Mouse (Mus musculus): ENCODE results near the gene Slc35d3. TPM values are rescaled to one million over a fixed set of nuclear protein-coding genes. Genes with fewer than 3 reads are reported as not detected.
A peak's percentile ranks its signal among the peaks of the same experiment; 100 is the strongest.

Gene Slc35d3
- total RNA-seq (2017) = 0.87 TPM in 1 of 3 replicates, not detected in the others

DNA sequence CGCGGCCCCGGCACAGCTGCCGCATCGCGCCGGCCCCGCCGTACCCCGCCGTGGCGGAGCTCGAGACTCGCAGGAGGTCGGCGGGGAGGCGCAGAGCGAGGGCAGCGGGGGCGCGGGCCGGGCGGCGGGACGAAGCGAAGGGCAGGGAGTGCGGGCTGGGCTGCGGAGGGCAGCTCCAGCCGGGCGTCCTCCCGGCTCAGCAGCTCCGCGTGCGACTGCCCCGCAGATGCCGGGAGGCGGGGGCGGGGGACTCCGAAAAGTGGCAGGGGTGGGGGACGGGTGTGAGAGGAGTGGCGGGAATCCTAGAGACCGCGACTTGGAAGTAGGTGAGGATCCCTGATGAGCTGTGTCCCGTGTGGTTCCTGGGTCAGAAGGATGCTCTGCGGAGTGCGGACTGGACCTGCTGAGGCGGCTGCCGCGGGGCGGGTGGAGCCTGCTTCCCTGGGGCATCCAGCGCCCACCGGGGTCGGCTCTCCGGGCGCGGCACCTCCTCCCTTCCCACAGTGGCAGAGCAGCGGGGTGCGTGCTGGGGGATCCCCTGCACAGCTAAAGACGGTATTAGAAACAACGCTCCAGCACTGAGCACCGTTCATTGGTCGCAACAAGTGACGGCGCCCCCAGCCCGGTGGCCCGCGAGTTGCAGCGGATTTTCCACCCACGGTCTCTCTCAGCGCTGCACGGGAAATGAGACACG, at the start of gene Slc35d3:
Gene Slc35d3, minus strand, starts transcription at position 462 of the 694 bp plus-strand sequence.
- ATAC-seq (replicated peaks; ENCODE audit: insufficient number of reproducible peaks, low FRiP score, low TSS enrichment, poor library complexity, severe bottlenecking) = no peak

DNA sequence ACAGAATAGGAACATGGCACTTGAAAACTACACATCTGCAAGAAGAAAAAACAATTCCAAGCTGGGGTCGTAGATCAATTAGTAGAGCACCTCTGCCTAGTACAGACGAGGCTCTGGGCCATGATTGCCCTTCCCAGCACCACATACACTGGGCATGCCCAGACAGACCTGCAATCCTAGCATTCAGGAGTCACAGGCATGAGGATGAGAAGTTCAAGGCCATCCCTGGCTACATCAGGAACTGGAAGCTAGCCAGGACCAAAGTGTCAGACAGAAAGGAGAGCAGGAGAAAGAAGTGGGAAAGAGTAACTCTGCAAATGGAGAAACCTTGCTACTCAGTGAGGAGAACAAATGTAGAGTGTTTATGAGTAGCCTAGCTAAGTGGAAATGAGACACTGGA, 48.9 kb upstream of the Slc35d3 start:
- no peak for ATAC-seq (replicated peaks; ENCODE audit: insufficient number of reproducible peaks, low FRiP score, low TSS enrichment, poor library complexity, severe bottlenecking)

DNA sequence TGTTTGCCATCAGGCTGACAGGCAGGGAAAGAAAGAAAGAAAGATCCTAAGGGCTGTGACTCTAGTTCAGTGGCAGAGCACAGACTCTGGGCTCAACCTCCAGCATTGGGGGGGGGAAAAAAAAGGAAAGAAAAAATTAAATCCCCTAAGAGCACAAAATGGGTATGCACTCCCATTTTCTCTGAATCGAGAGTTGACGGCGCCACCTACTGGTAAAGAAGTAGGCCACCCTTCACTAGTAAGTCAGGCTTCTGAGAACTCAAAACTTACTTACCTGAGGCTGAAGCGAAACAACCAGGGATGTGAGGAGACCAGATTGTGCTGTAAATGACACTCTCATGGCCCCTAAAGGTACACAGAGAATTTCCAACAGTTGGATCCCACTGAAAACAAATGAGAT, 42.7 kb upstream of the Slc35d3 start:
- ATAC-seq (replicated peaks; ENCODE audit: insufficient number of reproducible peaks, low FRiP score, low TSS enrichment, poor library complexity, severe bottlenecking) = 0 out of 2 replicates have a peak, but pooled peaks have one; percentile 27

DNA sequence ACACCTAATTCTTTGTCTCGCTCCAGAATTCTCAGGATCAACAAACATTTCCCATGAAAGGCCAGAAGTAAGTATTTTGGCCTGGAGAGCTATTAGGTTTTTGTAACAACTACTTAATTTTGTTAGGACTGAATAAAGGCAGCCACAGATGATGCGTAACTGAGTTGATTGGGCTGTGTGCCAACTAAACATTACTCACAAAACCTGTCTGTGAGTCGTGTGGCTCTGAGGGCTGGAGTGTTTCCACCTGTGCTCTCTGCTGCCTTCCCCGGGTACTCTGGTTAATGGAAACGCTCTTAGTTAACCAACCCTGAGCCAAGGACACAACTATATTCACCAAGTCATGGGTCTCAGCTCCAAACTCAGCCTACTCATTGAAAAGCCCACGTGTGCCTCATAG, 41.9 kb upstream of the Slc35d3 start:
- no peak for ATAC-seq (replicated peaks; ENCODE audit: insufficient number of reproducible peaks, low FRiP score, low TSS enrichment, poor library complexity, severe bottlenecking)

DNA sequence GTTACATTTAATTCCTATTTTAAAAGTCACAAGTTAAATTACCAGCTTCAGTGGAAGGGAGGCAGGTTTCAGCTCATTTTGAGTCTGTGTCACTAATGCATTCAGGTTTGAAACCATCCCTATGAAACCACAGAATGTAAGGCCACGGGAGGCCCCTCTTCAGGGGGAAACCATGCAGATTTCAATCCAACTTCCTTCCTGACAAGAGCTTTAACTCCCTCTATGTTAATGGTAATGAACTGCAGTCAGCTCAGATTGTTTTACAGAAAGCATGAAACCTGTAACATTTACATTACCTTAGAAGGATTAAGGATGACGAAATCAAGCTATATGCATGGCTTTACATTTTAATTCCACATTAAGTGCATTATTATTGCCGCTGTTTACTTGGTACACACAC, 40.4 kb upstream of the Slc35d3 start:
- no peak for ATAC-seq (replicated peaks; ENCODE audit: insufficient number of reproducible peaks, low FRiP score, low TSS enrichment, poor library complexity, severe bottlenecking)

DNA sequence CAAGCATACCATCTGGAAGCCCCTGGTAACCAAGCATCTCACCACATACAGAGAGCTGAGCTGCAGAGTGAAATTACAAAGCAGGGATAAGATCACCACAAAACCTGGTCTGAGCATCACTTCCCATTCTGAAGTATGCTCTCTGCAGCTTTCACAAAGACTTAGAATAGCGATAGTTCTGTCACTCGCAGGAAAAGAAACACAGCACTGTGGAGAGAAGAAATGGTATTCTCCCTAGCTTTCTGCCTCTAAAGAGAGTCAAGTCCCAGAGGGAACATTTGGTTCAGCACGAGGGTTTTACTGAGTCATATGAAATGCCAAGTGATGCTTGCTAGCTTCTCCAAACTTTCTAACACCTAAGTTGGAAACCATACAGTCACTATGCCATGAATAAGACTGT, 38.6 kb upstream of the Slc35d3 start:
- ATAC-seq (replicated peaks; ENCODE audit: insufficient number of reproducible peaks, low FRiP score, low TSS enrichment, poor library complexity, severe bottlenecking) = no peak

DNA sequence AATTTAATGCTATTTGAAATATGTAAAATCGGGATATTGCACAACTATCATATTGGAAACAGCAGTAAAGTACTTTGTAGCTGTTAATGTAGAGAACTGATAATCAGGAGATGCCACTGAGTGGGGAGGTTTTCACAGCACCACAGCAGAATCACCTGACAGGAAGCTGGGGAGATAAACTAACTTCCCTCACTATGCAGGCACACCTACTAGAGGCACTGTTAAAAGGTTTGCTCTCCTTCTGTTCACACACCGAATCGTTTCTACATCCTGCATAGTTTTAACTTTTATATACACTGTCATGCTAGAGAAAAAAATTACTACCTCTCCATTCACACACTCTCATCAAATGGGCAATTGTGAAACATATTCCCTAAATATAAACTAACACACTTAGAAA, 35.0 kb upstream of the Slc35d3 start:
- no peak for ATAC-seq (replicated peaks; ENCODE audit: insufficient number of reproducible peaks, low FRiP score, low TSS enrichment, poor library complexity, severe bottlenecking)

DNA sequence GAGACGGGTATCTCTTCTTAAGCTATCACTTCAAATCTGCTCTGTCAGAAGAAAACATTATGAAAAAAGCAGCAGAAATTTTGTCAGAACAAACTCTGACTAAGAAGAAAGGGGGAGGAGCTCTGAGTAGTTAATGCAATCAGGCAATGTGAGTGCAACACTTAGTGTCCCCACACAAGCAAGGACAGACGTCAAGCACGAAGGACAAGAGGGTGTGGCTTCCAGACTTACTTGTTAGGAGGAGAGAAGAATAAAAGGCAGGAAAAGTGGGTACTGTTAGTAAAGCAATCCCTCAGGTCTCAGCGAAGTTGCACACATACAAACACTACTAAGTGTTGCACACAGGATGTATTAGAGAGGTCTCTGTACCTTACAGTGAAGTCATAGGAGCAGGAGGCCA, 33.1 kb upstream of the Slc35d3 start:
- no peak for ATAC-seq (replicated peaks; ENCODE audit: insufficient number of reproducible peaks, low FRiP score, low TSS enrichment, poor library complexity, severe bottlenecking)

DNA sequence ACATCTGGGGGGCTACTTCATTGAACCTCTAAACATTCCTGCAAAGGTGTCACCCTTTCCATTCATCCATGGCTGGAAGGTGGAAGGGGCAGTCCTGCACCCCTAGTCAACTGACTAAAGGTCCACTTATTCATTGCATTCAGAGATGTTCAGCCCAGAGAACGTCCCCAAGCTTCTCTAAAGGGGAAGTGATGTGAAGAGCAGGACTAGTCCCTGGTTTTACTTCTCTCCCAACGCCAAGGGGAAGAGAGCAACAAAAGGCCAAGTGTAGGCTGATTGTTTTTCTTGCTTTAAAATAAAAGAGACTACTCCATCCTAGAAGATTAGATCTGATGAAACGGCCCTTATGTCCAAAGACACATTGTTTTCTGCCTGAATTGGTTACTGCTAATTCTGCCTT, 29.2 kb upstream of the Slc35d3 start:
- ATAC-seq (replicated peaks; ENCODE audit: insufficient number of reproducible peaks, low FRiP score, low TSS enrichment, poor library complexity, severe bottlenecking) = no peak

DNA sequence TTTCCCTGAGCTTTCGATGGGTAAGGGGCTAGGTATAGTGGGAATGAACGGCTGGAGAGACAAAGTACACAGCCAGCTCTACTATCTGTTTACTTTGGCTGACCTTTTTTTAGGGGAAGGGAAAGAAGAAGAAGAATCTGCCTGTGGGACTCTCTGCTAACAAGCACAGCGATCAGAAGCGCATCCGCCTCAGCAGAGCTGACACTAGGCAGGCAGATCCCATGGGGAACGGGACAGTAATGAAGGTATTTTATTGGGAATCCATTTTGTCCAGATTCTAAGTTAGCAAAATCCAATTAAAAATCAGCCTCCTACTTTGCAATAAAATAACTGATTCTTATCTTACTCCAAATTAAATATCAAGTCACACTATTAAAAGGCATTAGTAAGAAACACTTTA, 27.9 kb upstream of the Slc35d3 start:
- no peak for ATAC-seq (replicated peaks; ENCODE audit: insufficient number of reproducible peaks, low FRiP score, low TSS enrichment, poor library complexity, severe bottlenecking)

DNA sequence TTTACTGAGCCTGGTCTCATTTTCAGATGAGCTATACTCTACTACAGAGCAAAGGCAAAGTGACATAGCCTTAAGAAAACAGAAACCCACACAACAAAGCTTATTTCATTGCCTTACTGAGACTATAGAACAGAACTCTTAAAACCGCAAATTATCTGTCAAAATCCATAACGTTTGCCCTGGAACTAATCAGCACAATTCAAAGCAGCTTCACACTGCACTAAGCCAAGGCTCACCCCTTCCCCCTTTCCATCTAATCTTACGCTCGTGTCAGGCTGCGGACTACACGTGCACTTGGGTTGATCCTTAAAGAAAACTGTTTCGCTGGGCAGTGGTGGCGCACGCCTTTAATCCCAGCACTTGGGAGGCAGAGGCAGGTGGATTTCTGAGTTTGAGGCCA, 26.4 kb upstream of the Slc35d3 start:
- ATAC-seq (replicated peaks; ENCODE audit: insufficient number of reproducible peaks, low FRiP score, low TSS enrichment, poor library complexity, severe bottlenecking) = no peak

DNA sequence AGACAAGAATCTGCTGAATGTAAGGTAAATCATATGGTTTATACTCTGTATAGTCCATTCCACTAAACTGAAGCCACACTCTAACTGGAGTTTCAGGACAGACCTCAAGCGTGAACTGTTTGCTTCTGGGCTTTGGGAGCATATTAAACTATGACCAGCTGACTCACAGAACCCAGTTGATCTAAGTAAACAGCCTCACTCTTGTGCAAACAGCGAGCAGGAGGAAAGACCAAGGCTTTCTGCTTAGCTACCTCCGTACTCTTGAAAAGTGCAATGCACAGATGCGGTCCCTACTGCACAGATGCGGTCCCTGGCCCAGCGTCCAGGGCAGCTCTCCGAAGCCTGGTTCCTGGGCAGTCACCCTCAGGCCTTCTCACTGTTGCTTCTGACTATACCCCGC, 26.0 kb upstream of the Slc35d3 start:
- no peak for ATAC-seq (replicated peaks; ENCODE audit: insufficient number of reproducible peaks, low FRiP score, low TSS enrichment, poor library complexity, severe bottlenecking)

DNA sequence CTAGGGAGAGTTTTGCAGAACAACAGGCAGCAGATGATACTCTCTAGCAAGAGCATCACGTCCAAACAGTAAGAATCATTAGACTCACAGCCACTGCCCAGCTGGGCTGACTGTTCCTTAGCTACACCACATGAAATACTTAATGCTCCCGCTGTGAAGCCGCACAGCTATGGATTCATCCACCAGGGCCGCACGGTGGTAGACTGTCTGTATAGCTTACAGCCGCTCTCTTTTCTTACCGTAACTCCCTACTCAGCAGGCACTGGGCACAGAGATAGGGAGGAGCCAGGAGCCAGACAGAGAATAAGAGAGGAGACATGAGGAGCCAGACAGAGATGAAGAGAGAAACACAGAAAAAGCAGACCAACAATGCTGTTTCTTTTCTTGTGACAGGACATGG, 25.4 kb upstream of the Slc35d3 start:
- ATAC-seq (replicated peaks; ENCODE audit: insufficient number of reproducible peaks, low FRiP score, low TSS enrichment, poor library complexity, severe bottlenecking) = no peak

DNA sequence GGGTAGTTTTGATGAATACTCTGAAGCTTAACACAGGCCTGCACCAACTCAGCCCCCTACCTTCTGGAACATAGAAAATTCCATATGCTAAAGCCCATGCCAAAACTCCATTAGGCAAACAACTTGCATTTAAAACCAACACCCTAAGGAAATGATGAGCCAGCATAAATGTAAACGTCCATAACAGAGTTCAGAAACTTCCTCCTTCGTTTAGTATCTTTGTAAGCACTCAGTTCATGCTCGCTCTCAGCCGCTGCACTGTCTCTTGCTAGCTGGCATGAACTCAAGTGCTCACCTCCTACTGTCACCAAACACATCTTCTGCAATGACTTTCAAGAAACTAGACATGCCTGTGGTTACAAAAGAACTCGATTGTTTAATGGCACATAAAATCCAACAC, 24.1 kb upstream of the Slc35d3 start:
- no peak for ATAC-seq (replicated peaks; ENCODE audit: insufficient number of reproducible peaks, low FRiP score, low TSS enrichment, poor library complexity, severe bottlenecking)

DNA sequence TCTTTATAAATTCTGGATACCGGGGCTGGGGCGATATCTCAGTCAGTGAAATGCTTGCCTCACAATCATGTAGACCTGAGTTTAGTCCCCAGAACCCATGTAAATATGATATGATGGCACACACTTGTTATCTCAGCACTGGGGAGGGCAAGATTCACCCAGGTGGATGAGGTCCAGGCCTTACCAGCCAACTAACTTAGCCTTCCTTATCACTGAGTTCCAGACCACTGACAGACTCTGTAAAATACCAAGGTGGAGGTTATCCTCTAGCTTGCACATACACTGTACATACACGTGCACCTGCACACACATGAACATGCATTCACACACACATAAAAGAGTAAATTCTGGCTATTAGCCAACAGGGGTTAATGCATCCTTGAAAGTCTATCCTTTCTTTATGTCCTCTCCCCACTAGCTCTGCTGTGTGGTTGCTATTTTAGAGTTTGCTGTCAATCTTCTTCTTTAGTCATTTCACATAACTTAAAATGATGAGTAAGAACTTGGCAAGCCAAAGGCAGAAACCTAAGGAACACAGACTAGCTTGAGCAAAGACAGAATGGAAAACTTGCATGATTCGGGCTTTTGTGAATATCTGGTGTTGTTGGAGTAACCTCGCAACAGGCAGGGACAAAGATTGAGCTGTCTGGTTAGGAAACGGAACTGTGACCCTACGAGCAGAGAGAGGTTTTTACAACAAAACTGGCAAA, 4.5 kb upstream of the Slc35d3 start:
- no peak for ATAC-seq (replicated peaks; ENCODE audit: insufficient number of reproducible peaks, low FRiP score, low TSS enrichment, poor library complexity, severe bottlenecking)

DNA sequence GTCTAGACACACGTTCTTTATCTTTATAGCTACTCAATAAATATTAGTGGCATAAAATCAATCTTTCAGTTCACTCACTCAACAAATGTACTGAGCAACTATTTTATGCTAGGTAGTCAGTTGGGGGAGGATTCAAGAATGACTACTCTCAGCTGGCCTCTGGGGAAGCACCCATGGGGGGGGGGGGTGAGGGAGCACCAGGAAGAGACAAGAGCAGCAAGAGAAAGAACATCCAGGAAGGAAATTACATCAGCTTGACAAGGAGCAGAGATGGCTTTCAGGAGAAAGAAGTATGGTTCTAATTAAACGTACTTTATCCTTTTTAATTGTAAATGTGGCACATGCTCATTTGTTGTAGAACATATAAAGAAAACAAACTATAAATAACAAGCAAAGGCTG, 2.4 kb upstream of the Slc35d3 start:
- ATAC-seq (replicated peaks; ENCODE audit: insufficient number of reproducible peaks, low FRiP score, low TSS enrichment, poor library complexity, severe bottlenecking) = no peak

DNA sequence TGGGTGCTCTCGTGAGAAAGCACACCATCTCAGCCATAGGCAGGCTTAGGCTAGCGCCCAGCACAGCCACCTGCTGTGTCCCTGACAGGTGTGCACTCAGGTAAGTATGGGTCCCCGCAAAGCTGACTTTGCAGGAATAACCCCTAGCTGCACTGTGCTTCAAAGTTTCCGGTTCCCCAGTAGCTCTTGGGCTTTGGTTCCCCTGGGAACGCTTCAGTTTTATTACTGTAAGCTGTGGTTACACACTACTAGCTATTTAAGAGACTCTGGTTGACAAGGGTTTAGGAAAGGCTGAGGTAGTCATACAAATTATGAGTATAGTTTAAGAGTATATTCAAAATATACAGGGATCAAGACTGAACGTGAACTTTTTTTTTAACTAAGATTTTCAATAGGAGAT, 1.5 kb upstream of the Slc35d3 start:
- ATAC-seq (replicated peaks; ENCODE audit: insufficient number of reproducible peaks, low FRiP score, low TSS enrichment, poor library complexity, severe bottlenecking) = no peak

DNA sequence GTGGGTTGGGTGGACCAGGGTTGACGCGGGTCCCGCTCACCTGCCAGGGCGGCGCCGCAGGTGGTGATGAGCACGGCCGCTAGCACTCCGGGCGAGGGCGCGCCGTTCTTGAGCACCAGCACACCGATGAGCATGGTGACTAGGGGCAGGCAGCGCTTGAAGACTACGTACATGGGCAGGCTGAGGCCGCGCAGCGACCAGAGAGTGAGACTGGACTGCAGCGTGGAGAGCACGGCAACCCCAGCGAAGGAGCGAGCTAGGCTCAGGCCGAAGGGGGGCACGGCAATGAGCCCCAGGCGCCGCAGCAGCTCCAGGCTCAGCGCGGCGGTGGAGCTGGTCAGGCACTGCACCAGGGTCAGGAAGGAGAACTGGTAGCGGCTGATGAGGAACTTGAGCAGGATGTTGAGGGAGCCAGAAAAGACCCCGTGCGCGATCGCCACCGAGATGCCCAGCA, 688 bp downstream of the Slc35d3 start:
- ATAC-seq (replicated peaks; ENCODE audit: insufficient number of reproducible peaks, low FRiP score, low TSS enrichment, poor library complexity, severe bottlenecking) = no peak; the same call in 1 of the 2 replicates

DNA sequence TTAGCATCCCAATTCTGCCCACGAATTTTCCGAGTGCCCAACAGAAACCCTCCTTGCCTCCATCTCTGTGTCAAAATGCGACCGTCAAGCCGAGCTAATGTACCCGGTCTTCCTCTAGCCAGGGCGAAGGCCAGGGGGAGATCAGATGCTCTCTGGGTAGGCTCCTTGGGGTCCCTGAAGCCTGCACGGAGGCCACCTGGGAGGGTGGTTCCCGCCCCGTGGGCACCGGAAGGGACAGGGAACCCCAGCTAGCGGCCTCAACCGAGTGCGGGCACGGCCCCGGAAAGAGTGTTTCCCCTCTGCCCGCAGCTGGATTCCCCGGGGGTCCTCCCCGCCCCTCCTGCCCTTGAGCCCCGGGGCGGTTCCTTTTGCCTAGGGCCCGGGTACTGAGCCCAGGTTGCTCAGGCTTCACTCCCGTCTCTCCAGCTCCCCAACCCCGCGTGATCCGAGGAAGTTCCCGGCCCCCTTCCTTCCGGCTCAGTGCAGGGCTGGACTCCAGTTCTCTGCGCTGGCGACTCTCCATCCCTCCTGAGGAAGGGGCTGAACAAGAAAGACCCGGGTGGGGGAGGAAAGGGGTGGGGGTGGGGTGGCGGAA, 1.4 kb downstream of the Slc35d3 start:
- no peak for ATAC-seq (replicated peaks; ENCODE audit: insufficient number of reproducible peaks, low FRiP score, low TSS enrichment, poor library complexity, severe bottlenecking)

All from monocyte, adult 5-6 weeks (primary cell).